Mouse (Mus musculus) heart, postnatal 10 days (tissue): ENCODE results near the gene Hist1h4k. TPM values are rescaled to one million over a fixed set of nuclear protein-coding genes. Genes with fewer than 3 reads are reported as not detected.
"Not testable (repeated sequence)": the region's sequence is repeated elsewhere in the genome, so short reads cannot be mapped to it uniquely, and the experiment has no call there.

ENCODE experiments used
- DNase-seq, 2 experiments: peaks; one replicate each; pipeline ENCODE4 v3.0.0; 2021
- intact Hi-C: fragments of 180-260 bp; cut with DNase I; formaldehyde crosslinking; loops from one replicate; pipeline ENCODE4 v1.15.1; 2025
- total RNA-seq, 2 experiments: library from RNA; stranded (reverse); gene quantifications; 2 replicates each; pipeline ENCODE4 v1.2.3; 2021

Hist1h4k gene
- total RNA-seq, 2 experiments from 2014 or later = 426 to 466 TPM

DNA sequence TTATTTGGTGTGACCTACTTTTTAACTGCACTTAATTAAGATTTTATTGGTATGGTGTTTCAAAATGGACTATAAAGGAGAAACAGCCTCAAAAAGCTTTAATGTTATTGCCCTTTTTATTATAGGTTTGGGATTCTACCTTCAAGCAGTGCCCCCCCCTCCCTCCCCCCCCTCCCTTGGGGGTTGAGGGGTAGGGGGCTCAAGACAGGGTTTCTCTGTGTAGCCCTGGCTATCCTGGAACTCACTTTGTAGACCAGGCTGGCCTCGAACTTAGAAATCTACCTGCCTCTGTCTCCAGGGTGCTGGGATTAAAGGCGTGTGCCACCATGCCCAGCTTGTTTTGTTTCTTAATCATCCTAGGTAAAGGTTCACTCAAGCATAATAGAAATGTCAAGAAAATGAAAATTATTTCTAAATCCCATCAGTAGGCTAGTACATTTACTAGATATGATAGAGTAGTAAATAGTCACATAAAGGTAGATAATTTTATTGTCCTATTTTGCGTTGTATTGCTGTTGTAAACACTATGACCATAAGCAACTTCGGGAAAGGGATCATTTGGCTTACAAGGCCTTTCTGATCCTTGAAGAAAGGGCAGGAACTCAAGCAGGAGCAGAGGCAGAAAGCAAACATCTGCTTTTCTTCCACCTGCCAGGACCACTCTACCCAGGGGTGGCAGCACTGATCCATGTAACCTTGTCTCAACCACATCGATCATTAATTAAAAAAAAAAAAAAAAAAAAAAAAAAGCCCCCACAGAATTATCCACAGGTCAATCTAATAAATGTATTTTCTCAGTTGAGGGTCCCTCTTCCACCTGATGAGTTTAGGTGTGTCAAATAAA, 27.1 kb downstream of the Hist1h4k start:
- intact Hi-C loops = loop anchor here (5.0 kb wide), 1 partner anchor 54 kb away; no protein-coding TSS in a partner anchor
- DNase-seq = no peak

DNA sequence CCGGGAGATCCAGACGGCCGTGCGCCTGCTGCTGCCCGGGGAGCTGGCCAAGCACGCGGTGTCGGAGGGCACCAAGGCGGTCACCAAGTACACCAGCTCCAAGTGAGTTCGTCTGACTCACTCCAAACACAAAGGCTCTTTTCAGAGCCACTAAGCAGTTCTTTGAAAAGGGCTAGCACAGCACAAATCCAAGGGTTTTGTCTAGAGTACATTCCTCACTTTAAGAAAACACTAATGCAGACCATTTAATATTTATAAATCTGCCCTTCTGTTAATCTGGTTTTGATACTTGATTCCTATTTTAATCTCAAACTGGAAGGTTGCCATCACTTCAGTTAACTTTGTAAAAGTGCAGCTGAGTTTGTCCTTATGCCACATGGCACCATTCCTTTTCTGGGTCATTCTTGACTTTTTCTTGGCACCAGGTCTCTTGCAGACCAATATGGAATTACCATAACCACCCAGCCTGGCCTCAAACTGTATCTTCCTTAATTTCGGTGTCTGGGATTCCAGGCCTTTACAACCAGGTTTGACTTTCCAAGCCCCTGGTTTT, 27.9 kb downstream of the Hist1h4k start:
- DNase-seq = no peak
- intact Hi-C loops = loop anchor here (5.0 kb wide), 1 partner anchor 55 kb away; no protein-coding TSS in a partner anchor

DNA sequence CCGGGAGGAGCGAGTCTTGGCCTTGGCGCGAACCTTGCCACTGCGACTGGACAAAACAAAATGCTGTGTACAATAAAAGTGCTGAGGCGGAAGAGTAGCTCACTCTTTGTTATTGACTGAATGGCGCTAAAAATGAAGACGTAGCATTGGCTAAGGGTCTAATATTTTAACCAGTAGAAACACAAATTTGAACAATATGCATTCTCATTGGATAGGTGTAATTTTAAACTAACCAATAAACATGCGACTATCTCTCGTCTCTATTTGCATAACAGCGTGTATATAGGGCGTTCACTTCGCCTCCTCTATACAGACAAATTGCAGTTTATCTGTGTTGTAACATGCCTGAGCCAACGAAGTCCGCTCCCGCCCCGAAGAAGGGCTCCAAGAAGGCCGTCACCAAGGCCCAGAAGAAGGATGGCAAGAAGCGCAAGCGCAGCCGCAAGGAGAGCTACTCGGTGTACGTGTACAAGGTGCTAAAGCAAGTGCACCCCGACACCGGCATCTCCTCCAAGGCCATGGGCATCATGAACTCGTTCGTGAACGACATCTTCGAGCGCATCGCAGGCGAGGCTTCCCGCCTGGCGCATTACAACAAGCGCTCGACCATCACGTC, 28.4 kb downstream of the Hist1h4k start, which contains the start of gene Hist1h2bm:
Hist1h2bm (plus strand) TSS at position 288 of the 616 bp plus-strand sequence.
- peak; percentile 71 to 74 for DNase-seq
- intact Hi-C loops = loop anchor here (5.0 kb wide), 1 partner anchor 55 kb away; no protein-coding TSS in a partner anchor

DNA sequence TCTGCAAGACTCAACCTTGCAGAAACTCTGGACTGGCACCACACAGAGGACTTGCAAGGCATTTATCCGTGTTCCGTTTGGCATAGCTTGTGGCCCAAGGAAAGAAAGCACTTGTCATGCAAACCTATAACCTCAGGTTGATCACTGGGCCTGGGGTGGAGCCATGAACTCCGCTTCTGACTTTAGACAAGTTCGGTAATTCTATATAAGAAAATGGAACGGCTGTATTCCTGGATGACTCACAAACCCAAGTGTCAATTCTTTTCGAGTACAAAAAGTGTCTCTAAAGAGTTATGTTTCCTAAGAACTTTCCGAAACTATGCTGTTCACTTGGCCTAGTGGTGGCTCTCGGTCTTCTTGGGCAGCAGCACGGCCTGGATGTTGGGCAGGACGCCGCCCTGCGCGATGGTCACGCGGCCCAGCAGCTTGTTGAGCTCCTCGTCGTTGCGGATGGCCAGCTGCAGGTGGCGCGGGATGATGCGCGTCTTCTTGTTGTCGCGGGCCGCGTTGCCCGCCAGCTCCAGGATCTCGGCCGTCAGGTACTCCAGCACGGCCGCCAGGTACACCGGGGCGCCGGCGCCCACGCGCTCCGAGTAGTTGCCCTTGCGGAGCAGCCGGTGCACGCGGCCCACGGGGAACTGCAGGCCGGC, 29.1 kb downstream of the Hist1h4k start:
- DNase-seq = not testable (repeated sequence)
- intact Hi-C loops = loop anchor here (5.0 kb wide), 1 partner anchor 56 kb away; no protein-coding TSS in a partner anchor

DNA sequence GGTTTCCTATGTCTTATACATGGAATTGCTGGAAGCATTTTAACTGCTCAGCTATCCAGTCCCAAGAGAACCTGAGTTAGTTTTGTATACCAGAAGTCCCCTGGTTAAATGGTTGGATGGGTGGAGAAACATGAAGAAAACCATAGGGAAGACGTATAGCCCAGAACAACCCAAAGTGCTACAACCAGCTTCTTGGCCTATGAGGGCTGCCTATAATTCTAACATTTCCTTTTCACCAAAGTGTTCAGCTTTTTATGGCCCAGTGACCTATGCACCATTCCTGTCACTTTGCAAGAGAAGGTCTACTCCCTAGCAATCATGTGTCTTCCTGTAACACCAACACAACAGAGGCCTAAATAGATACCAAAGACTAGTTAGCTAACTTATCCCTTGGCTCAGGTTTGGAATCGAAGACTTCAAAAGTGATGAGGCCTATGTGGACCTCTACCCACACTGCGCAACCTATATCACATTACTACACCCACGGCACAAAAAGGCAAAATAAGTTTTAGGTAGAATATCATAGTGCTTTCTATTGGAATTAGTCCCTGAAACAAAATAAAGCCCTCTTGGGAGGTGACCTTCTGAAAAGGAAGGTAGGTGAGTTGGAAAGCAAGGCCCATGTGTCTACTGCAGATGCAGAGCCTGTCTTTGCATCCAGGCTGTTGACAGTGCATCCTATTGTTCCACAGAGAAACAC, 31.8 kb downstream of the Hist1h4k start:
- intact Hi-C loops = loop anchor here (10.0 kb wide), 2 partner anchors 226 to 314 kb away; partner anchors contain the start of genes Zfp184 and Zkscan3
- no peak for DNase-seq

DNA sequence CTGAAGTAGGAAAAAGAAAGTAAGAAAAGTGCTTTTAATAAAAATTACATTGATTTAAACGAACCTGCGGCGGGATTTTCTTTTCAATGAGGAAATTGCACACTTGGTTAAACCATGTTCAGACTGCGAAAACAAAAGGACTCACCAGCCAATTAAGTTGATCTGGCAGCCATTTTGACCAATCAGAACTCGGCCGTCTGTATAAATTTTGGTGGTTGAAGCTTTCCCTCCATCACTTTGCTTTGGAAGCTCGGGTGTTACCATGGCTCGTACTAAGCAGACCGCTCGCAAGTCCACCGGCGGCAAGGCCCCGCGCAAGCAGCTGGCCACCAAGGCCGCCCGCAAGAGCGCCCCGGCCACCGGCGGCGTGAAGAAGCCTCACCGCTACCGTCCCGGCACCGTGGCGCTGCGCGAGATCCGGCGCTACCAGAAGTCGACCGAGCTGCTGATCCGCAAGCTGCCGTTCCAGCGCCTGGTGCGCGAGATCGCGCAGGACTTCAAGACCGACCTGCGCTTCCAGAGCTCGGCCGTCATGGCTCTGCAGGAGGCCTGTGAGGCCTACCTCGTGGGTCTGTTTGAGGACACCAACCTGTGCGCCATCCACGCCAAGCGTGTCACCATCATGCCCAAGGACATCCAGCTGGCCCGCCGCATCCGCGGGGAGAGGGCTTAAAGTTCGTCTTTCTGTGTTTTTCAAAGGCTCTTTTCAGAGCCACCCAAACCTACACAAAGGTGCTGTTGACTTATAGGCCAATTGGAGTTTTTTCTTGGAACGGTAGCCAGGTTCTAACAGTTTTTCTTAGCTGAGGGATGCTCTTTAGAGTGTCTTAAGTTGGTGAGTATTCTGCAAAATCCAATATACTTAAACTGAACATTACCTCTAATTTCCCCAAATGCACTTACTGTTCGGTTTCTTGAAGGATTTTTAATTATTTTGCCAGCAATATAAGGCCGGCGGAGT, 32.6 kb downstream of the Hist1h4k start, which contains the start of gene Hist1h3h:
Hist1h3h (plus strand) TSS at position 263 of the 961 bp plus-strand sequence.
- peak; percentile 88 for DNase-seq
- intact Hi-C loops = loop anchor here (10.0 kb wide), 2 partner anchors 227 to 313 kb away; partner anchors contain the start of genes Zfp184 and Zkscan3

DNA sequence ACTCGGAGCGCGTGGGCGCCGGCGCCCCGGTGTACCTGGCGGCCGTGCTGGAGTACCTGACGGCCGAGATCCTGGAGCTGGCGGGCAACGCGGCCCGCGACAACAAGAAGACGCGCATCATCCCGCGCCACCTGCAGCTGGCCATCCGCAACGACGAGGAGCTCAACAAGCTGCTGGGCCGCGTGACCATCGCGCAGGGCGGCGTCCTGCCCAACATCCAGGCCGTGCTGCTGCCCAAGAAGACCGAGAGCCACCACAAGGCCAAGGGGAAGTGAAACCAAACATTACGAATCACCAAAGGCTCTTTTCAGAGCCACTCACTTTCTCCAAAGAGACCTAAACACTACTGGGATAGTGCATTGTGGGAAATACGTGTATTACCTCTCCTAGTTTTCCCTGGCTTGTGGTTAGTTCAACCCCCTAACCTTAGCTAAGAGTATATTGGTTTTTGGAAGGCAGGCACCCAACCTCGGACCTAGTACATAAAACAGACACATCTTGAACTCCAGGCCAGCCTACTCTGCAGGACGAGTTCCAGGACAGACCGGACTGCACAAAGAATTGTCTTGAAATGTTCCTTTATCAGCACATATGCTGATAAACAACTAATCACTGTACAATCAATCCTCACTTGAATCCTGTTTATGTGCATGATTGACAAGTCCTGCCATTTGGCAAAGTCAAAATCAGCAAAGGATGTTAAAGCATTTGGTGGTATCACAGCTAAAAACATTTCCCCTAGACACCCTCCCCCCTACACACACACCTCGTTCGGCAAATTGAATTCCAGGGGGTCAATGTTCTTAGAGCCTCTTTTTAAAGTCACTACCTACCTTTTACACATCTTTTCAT, 33.5 kb downstream of the Hist1h4k start:
- intact Hi-C loops = loop anchor here (10.0 kb wide), 2 partner anchors 228 to 312 kb away; partner anchors contain the start of genes Zfp184 and Zkscan3
- DNase-seq = peak; percentile 32 to 47

DNA sequence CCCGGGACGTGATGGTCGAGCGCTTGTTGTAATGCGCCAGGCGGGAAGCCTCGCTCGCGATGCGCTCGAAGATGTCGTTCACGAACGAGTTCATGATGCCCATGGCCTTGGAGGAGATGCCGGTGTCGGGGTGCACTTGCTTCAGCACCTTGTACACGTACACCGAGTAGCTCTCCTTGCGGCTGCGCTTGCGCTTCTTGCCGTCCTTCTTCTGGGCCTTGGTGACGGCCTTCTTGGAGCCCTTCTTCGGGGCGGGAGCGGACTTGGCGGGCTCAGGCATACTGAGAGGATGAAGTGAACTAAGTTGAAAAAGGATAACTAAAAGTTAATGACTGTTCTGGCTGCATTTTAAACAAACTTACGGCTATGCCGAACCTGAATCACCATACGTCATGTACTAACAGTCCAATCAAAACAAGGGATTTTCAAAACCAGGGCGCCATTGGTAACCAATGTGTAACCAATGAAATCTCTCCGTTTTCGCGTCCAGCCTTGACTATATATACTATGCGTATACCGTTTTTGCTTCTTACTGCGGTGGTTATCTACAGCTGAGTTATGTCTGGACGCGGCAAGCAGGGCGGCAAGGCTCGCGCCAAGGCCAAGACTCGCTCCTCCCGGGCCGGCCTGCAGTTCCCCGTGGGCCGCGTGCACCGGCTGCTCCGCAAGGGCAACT, 34.3 kb downstream of the Hist1h4k start, which contains the start of the genes Hist1h2bl and Hist1h2ai:
Hist1h2bl (minus strand) TSS at position 280 of the 676 bp plus-strand sequence.
Hist1h2ai (plus strand) TSS at position 559 of the 676 bp plus-strand sequence.
- peak; percentile 84 to 88 for DNase-seq
- intact Hi-C loops = loop anchor here (2.0 to 10.0 kb wide), 3 partner anchors 229 to 325 kb away; partner anchors contain the start of genes Hist1h4i, Zfp184 and Zkscan3

DNA sequence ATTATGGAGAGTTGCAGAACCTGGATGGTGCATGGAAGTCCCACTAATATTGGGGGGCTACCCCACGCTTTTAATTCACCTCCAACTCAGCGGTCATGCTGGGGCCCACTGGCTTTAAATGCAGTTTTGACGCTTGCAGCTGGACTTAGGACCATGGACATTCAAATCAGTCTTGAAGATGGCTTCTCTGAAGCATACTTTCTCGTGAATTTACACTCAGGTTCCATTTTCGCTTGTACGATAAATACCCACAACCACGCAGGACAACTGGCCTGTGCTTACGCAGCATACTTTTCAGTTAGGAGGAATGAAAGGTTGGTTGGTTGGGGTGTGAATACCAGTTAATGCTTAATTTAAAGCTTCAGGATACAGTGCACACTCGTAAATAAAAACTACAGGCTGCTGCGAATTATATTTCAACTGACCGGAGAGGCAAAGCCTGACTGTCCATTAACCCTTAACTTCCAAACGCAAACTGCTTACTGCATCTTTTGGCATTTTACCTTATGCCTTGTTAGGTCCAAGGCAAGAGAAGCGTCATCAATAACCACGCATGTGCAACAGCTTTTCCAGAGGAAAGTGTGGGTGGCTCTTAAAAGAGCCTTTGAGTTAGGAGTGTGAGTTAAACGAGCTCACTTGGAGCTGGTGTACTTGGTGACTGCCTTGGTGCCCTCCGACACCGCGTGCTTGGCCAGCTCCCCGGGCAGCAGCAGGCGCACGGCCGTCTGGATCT, 35.0 kb downstream of the Hist1h4k start:
- intact Hi-C loops = loop anchor here (2.0 to 10.0 kb wide), 3 partner anchors 230 to 326 kb away; partner anchors contain the start of genes Hist1h4i, Zfp184 and Zkscan3
- peak; percentile 11 to 23 for DNase-seq

DNA sequence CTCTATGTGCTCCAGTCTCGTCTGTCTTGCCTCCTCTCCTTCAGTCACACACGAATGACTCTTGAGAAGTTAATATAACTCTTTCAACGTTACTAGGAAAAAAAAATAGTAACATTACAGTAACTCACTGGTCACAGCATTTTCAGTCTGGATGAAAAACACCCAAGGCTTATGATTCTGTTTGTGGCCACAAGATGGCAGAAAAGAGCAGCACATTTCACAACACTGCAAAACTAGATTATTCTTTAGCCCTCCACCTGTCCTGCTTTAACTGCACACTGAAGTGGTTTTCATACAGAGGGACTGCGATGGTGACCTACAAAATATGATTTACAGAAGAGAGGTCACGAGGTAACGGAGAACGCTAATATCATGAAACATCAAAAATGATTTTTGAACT, 35.6 kb downstream of the Hist1h4k start:
- peak; percentile 77 to 83 for DNase-seq
- intact Hi-C loops = loop anchor here (1.0 to 10.0 kb wide), 8 partner anchors 20 to 1803 kb away; partner anchors contain the start of genes Hist1h4i, Zfp184 and Zkscan3

DNA sequence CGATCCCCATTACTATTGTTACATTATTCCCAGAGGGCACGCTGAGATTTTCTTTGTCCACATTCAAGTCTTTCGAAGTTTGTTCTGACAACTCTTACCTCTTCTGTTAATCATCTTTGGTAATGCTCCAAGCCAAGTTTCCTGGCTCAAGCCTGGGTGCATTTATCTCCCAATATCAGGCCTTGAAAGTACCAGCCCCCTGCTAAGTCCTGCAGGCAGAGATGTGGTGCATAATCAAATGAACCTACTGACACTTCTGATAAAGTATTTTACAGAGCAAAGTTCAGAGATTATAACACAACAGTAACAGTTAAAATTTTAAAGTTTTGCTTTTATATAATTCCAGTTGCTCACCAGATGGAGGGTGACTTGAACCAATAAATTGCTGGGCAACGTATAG, 38.6 kb downstream of the Hist1h4k start:
- intact Hi-C loops = loop anchor here (2.0 to 10.0 kb wide), 7 partner anchors 73 to 1806 kb away; partner anchors contain the start of genes Zfp184 and Zkscan3
- no peak for DNase-seq

DNA sequence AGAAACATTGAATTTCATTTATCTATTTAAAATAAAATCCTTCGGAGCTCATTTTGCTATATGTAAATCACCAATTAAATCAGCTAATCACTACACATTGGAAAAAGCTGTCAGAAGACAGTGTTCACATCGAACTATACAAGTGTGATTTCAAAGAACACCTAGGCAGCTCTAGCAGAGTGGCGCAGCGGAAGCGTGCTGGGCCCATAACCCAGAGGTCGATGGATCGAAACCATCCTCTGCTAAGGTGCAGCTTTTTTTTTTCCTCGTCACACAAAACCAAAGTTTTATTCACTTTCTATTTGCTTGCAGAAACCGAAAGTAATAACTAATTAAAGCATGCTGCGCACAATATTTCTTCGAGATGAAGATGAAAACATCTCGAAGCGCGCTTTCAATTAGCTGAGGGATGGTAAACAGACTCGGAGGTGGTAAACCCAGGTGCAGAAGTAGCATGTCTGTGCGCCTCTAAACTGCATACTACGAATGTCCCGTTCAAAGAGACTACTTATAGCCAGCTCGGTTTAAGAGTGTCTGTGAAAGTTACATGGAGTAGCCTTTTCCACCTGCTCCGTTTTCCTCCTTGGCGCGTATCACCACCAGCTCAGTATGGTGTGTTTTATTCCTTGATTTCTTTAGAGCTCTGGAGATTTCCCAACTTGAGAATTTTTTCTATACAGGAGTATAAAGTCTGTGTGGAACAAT, 39.3 kb downstream of the Hist1h4k start:
- DNase-seq = peak; percentile 82 to 87
- intact Hi-C loops = loop anchor here (2.0 to 10.0 kb wide), 7 partner anchors 74 to 1806 kb away; partner anchors contain the start of genes Zfp184 and Zkscan3

DNA sequence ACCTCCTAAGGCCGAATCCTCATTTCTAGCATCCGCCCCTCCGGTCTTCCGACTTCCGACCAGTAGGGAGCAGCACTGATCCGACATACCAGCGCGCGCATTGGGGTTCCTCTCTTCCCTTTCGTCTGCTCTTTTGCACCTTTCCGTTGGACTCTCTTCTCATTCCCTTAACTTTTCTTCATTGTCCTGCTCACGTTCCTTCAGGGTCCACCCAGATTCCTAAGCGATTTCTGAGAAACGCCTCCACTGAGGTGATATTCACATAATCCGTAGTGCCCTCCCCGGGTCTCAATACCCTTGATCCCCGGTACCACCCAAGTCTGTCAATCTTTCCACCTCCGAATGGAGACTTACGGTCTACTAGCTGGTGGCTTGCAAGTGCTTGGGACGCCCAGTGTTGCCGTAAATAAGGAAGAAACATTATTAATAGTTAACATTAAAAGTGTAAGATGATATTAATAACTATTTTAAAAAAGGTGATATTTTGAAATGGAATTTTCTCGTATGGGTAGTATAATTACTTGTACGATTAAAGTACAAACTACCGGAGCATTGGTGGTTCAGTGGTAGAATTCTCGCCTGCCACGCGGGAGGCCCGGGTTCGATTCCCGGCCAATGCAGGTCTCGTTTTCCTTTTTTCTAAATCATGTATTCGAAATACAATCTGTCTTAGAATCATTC, 40.1 kb downstream of the Hist1h4k start:
- intact Hi-C loops = loop anchor here (2.0 to 10.0 kb wide), 7 partner anchors 75 to 1807 kb away; partner anchors contain the start of genes Zfp184 and Zkscan3
- peak; percentile 93 to 94 for DNase-seq

DNA sequence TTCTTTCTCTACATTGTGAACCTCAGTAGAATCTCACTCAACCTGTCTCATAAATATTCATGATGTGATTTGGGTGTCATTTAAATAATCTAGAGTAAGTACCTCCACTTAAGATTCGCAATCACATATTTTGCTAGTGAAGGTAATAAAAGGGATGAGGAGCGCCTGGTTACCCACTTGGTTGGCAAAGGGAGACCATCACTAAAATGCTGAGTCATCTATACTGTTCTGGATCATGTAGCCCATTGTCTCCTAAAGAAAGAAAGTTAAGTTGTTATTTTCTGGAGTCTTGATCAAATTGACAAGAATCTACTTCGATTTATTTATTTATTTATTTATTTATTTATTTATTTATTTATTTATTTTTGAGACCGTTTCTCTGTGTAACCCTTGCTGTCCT, 43.6 kb downstream of the Hist1h4k start:
- DNase-seq = no peak
- intact Hi-C loops = no loop called here
